22 mouse cellular contexts compared by ENCODE assay signal in the genomic region with DNA sequence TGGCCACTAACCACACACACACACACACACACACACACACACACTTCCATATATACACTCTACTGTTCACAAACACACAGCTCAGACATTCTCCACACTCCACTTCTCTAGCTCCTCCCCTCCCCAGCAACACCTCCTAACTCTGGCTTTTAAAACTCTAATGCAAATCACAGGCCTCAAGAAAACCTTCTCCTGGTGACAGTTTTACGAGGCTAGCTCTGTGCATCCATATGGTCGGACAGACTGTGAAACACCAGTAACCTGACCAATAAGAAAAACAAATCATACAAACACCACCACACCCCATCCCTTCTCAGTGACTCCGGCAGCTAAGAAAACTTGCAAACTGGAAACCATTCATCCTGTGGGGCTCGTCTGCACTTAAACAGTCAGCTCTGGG. TPM values are rescaled to one million over a fixed set of nuclear protein-coding genes. Genes with fewer than 3 reads are reported as not detected.
DNase-seq lines count a peak whose midpoint lies in the region; ATAC-seq lines count a peak whose summit lies in the region.
"Had no signal": no experiment of that assay in that cellular context is flagged by ENCODE, and none has a peak within 500 bp of the region (broad histone marks: within the 10 kb centered on the region; RNA-seq: fewer than 3 reads in every experiment).

No protein-coding gene starts in this region.

- ATAC-seq in kidney, embryonic 14.5 days (ENCODE audit: low FRiP score, low TSS enrichment), result peak; percentile 90
- peak; percentile 58 for ATAC-seq in limb, embryonic 15.5 days (ENCODE audit: insufficient number of reproducible peaks, low FRiP score, low TSS enrichment, low read depth)
- no peak for ATAC-seq in midbrain, embryonic 13.5 days
- ATAC-seq: intestine, embryonic 15.5 days; lung, postnatal 0 days had no signal

- H3K4me1 ChIP-seq in heart, embryonic 10.5 days, result peaks cover 47% of the 10 kb centered on the region
- peaks cover 14% of the 10 kb centered on the region; the same call in 1 of the 2 replicates for H3K4me1 ChIP-seq in kidney, embryonic 14.5 days (ENCODE audit: control insufficient read depth, insufficient read depth, low read length)
- peaks cover 20% of the 10 kb centered on the region for H3K4me1 ChIP-seq in limb, embryonic 15.5 days
- H3K4me1 ChIP-seq in midbrain, embryonic 13.5 days (replicated peaks), result peaks cover 27% of the 10 kb centered on the region

- intact Hi-C loops in heart, postnatal 25 days (cut with DNase I), result no loop called here

- H3K27ac ChIP-seq in heart, embryonic 10.5 days, result peak overlapping the region; percentile 69
- 0 out of 2 replicates have a peak overlapping the region, but pooled peaks have one; percentile 42 for H3K27ac ChIP-seq in kidney, embryonic 14.5 days (ENCODE audit: low read depth, low read length)
- no peak overlapping the region for H3K27ac ChIP-seq in limb, embryonic 15.5 days
- no peak overlapping the region for H3K27ac ChIP-seq in midbrain, embryonic 13.5 days
- H3K27ac ChIP-seq: embryonic facial prominence, embryonic 15.5 days; hindbrain, embryonic 14.5 days; intestine, embryonic 15.5 days; liver, embryonic 15.5 days; neural tube, embryonic 13.5 days had no signal

- H3K9me3 ChIP-seq in heart, embryonic 10.5 days, result no peaks in the 10 kb centered on the region
- no peaks in the 10 kb centered on the region for H3K9me3 ChIP-seq in kidney, embryonic 14.5 days (ENCODE audit: control insufficient read depth, low read length)
- H3K9me3 ChIP-seq in limb, embryonic 15.5 days, result no peaks in the 10 kb centered on the region
- no peaks in the 10 kb centered on the region for H3K9me3 ChIP-seq in midbrain, embryonic 13.5 days
- H3K9me3 ChIP-seq: embryonic facial prominence, embryonic 15.5 days; G1E; intestine, embryonic 15.5 days; liver, embryonic 15.5 days; neural tube, embryonic 13.5 days had no signal

- 62% methylated on average over 4 of the region's 4 CpGs for WGBS in heart, embryonic 10.5 days
- 14% methylated on average over 4 of the region's 4 CpGs for WGBS in kidney, embryonic 14.5 days
- WGBS in limb, embryonic 15.5 days, result 21% methylated on average over 4 of the region's 4 CpGs
- 78% methylated on average over 4 of the region's 4 CpGs for WGBS in midbrain, embryonic 13.5 days

- H3K27me3 ChIP-seq in heart, embryonic 10.5 days (ENCODE audit: insufficient read depth, poor library complexity, severe bottlenecking), result no peaks in the 10 kb centered on the region
- H3K27me3 ChIP-seq in kidney, embryonic 14.5 days (ENCODE audit: control insufficient read depth, insufficient read depth, low read length), result no peaks in the 10 kb centered on the region
- peaks cover 25% of the 10 kb centered on the region for H3K27me3 ChIP-seq in limb, embryonic 15.5 days
- H3K27me3 ChIP-seq in midbrain, embryonic 13.5 days, result 0 out of 2 replicates have a peak, but pooled peaks cover 4% of the 10 kb centered on the region
- H3K27me3 ChIP-seq: intestine, embryonic 15.5 days; neural tube, embryonic 13.5 days had no signal

- peaks cover 4% of the 10 kb centered on the region; the same call in 1 of the 2 replicates for H3K36me3 ChIP-seq in heart, embryonic 10.5 days
- no peaks in the 10 kb centered on the region for H3K36me3 ChIP-seq in kidney, embryonic 14.5 days (ENCODE audit: control insufficient read depth, insufficient read depth, low read length)
- H3K36me3 ChIP-seq in limb, embryonic 15.5 days, result no peaks in the 10 kb centered on the region
- no peaks in the 10 kb centered on the region for H3K36me3 ChIP-seq in midbrain, embryonic 13.5 days
- H3K36me3 ChIP-seq: embryonic facial prominence, embryonic 15.5 days; intestine, embryonic 15.5 days; liver, embryonic 15.5 days; neural tube, embryonic 13.5 days had no signal

- no peak overlapping the region for H3K4me3 ChIP-seq in heart, embryonic 10.5 days
- no peak overlapping the region for H3K4me3 ChIP-seq in kidney, embryonic 14.5 days (ENCODE audit: low read length)
- H3K4me3 ChIP-seq in limb, embryonic 15.5 days, result no peak overlapping the region
- H3K4me3 ChIP-seq in midbrain, embryonic 13.5 days (replicated peaks), result no peak overlapping the region
- H3K4me3 ChIP-seq: embryonic facial prominence, embryonic 15.5 days; intestine, embryonic 15.5 days; liver, embryonic 15.5 days; neural tube, embryonic 13.5 days had no signal

- H3K4me2 ChIP-seq in kidney, embryonic 14.5 days (replicated peaks; ENCODE audit: low read depth, low read length), result no peak overlapping the region
- no peak overlapping the region for H3K4me2 ChIP-seq in limb, embryonic 15.5 days
- no peak overlapping the region for H3K4me2 ChIP-seq in midbrain, embryonic 13.5 days (replicated peaks)
- H3K4me2 ChIP-seq: embryonic facial prominence, embryonic 15.5 days; hindbrain, embryonic 14.5 days; intestine, embryonic 15.5 days; liver, embryonic 15.5 days; neural tube, embryonic 13.5 days had no signal

- no peak for DNase-seq in heart, embryonic 10.5 days (ENCODE audit: low spot score)
- no peak for DNase-seq in heart, postnatal 25 days (ENCODE audit: low spot score)
- no peak for DNase-seq in kidney, adult 11 months
- peak; percentile 89 for DNase-seq in forelimb bud, embryonic 11.5 days (ENCODE audit: low read depth, low spot score)
- DNase-seq in frontal cortex, postnatal 25 days (ENCODE audit: low spot score in 2 of 2), result no peak
- DNase-seq: adrenal gland, postnatal 14 days; cerebellum, adult 9-11 months; gastrocnemius, postnatal 25 days; kidney, postnatal 25 days; midbrain, embryonic 14.5 days; right cerebral cortex, adult 18-20 months; thymus, postnatal 36 days had no signal

- H3K9ac ChIP-seq in kidney, embryonic 14.5 days (ENCODE audit: low read depth, low read length), result no peak overlapping the region
- no peak overlapping the region for H3K9ac ChIP-seq in limb, embryonic 15.5 days
- no peak overlapping the region for H3K9ac ChIP-seq in midbrain, embryonic 13.5 days (replicated peaks)
- H3K9ac ChIP-seq: embryonic facial prominence, embryonic 15.5 days; hindbrain, embryonic 14.5 days; intestine, embryonic 15.5 days; liver, embryonic 15.5 days; neural tube, embryonic 13.5 days had no signal

RNA-seq across cellular contexts. Expression of a gene that starts 6.1 kb away (rescaled TPM):
- 29.4 and 37.5 TPM in 2 replicates for polyA plus RNA-seq in heart, embryonic 10.5 days (2016; fragmentation: Nextera tagmentation; extraction: Ambion mirVana)
- 10 to 100 TPM; 17.4 to 21.3 TPM for total RNA-seq in heart, postnatal 25 days (2021)
- polyA plus RNA-seq in kidney, embryonic 14.5 days (2014; fragmentation: Nextera tagmentation; extraction: Ambion mirVana), result 14.5 and 15.5 TPM in 2 replicates
- polyA plus RNA-seq in limb, embryonic 15.5 days (2015; fragmentation: Nextera tagmentation; extraction: Ambion mirVana), result 3.2 TPM in 2 replicates
- 25.2 and 26.9 TPM in 2 replicates for polyA plus RNA-seq in midbrain, embryonic 13.5 days (2015; fragmentation: Nextera tagmentation; extraction: Ambion mirVana)

RNA-seq across cellular contexts. Expression of a gene that starts 38.8 kb away (rescaled TPM):
- 27.6 and 29.7 TPM in 2 replicates for polyA plus RNA-seq in heart, embryonic 10.5 days (2016; fragmentation: Nextera tagmentation; extraction: Ambion mirVana)
- total RNA-seq in heart, postnatal 25 days (2021), result 10 to 100 TPM; 14.1 to 15.2 TPM
- polyA plus RNA-seq in kidney, embryonic 14.5 days (2014; fragmentation: Nextera tagmentation; extraction: Ambion mirVana), result 27.4 and 28.1 TPM in 2 replicates
- polyA plus RNA-seq in limb, embryonic 15.5 days (2015; fragmentation: Nextera tagmentation; extraction: Ambion mirVana), result 53.0 and 55.7 TPM in 2 replicates
- 38.0 and 39.0 TPM in 2 replicates for polyA plus RNA-seq in midbrain, embryonic 13.5 days (2015; fragmentation: Nextera tagmentation; extraction: Ambion mirVana)

Comparison
In these comparisons a context has a peak if more than half of its experiments do, and no peak if none do; other contexts are left out.
1. H3K27ac ChIP-seq: peak in heart, embryonic 10.5 days (single experiment) and kidney, embryonic 14.5 days (single experiment); none in limb, embryonic 15.5 days (single experiment) and midbrain, embryonic 13.5 days (single experiment).